Mouse (Mus musculus) frontal cortex, postnatal 14 days (tissue): ENCODE results near the gene Uvrag.

Experiments
- DNase-seq, 2 experiments: peaks; one replicate each; pipeline ENCODE4 v3.0.0; 2022; ENCODE audit warnings: low spot score in 2 of 2

Gene Uvrag

DNA sequence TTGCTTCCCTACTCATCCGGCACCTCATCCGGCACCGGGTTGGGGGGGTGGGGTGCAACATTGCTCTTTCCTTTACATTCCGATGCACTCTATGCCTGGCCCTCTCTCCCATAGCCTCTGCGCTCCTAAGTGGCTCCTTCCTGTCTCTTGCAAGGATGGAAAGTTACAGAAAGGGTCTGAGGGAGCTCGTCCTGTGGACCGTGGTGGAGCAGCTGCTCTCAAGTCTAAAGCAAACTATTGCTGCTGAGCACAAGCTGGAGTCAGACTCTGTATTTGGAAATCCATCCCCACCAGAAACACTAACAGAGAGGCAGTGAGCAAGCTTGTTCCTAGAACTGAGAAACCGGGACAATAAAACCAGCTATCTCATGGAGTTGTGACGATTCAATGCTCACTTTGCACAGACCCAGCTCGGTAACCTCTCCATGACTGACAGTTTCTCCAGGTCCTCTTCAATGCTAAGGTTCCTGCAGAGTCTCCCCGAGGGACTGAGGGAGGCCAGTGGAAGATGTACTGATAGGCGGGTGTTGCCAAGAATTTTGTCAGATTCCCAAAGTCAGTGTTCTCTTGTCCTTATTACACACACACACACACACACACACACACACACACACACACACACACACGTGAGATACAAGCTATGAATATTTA, 975 bp downstream of the Uvrag start:
- DNase-seq = no peak

- DNase-seq = no peak
These were observed 3.4 kb downstream of the Uvrag start for GRCm38 (mm10) chr7:99137541-99137940.

GRCm38 (mm10) chr7:99136789-99137188, 4.2 kb downstream of the Uvrag start:
- DNase-seq = no peak

DNA sequence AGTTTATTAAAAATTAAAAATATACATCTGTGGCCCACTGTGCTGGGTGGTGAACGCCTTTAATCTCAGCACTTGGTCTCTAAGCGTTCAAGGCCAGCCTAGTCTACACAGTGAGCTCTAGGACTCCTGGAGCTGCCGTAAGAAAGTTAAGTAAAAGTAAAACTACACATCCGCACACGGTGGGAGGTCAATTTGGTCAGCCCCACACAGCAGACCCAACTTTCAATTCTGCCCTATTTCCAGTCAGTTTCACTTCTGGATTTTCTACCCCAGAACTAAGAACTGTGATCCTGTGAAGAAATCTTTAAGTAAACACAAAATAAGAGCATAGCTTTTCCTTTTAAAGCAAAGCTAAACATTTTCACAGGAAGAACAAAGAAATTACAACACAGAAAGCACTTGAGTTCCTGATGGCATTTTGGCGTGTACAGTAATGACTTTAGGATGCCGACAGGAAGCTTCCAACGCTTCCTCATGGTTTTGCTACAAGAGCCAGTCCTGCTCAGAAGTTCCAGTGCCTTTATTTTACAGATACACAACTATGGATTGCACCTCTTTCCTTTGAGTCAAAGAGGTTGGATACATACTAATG, 7.0 kb downstream of the Uvrag start:
- DNase-seq = no peak

DNA sequence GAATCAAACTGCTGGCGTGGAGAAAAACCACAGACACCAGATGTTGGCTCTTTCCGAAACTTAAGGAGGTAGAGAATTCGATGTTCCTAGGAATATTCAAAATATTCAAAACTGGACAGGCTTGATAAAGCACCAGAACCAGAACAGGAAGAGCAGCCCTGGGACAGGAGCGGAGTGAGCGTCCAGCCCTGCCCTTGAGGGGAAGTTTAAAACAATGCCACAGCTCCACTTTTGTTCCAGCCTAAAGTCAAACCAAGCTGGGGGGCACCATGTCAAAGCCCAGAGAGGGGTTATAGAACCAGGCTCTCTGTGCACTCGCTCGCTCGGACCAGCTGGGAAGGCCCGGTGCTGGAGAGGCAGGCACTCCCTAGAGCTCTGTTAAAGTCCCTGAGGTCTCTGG, 8.3 kb downstream of the Uvrag start:
- DNase-seq = no peak

GRCm38 (mm10) chr7:99131819-99132353, 9.1 kb downstream of the Uvrag start:
- no peak for DNase-seq

DNA sequence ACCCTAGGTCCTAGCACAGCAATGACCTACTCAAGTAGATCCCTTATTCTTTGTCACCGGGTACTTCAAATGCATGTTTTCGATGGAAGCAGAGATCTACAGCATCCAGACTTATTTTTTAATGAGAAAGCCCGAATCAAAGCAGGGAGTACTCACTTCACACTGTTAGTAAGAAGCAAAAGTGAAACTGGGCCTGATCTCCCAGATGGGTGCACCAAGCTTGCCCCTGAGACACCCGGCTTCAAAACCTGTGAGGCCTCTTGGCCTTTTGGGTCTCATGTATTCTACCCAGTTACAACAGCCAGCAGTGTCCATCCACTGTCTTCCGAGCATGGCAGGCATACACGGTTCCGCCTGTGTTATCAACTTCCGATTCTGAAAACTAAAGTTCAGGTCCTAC, 12.0 kb downstream of the Uvrag start:
- DNase-seq = no peak

GRCm38 (mm10) chr7:99128020-99128950, 12.7 kb downstream of the Uvrag start:
- DNase-seq = no peak

DNA sequence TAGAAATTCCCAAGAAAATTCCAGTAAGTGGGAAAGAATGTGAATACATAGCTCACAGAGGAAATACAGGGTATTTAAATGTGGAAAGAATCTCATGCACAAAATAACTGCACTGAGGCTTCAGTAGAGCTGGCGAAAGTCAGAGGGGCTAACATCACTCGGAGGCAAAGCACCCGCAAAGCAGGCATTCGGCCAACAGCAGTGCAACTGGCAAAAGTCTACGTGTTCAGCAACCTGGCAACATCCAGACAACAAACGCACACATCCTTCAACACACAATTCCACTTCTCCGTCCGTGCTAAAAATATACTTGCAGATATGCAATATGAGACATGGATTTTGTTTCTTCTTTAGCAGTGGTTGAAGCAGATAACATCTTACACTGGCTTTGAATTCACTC, 14.9 kb downstream of the Uvrag start:
- no peak for DNase-seq

DNA sequence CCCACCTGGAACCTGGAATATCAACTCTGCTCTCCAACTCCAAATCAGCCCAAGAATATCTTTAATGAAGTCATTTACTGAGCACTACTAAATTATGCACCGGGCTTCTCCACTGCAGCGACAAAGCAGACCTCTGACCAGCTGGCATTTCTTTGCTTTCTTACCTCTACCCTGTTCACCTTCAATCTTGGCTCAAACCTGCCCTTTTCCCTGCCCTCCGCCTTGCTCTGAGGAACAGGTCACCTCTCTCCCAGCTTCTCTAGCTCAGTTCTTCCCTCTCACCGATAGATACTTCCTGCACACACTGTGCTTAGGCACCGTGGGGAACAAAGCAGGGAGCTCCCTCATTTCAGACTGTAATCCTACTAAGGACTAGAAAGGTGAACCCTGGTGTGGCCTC, 18.3 kb downstream of the Uvrag start:
- DNase-seq = no peak

DNA sequence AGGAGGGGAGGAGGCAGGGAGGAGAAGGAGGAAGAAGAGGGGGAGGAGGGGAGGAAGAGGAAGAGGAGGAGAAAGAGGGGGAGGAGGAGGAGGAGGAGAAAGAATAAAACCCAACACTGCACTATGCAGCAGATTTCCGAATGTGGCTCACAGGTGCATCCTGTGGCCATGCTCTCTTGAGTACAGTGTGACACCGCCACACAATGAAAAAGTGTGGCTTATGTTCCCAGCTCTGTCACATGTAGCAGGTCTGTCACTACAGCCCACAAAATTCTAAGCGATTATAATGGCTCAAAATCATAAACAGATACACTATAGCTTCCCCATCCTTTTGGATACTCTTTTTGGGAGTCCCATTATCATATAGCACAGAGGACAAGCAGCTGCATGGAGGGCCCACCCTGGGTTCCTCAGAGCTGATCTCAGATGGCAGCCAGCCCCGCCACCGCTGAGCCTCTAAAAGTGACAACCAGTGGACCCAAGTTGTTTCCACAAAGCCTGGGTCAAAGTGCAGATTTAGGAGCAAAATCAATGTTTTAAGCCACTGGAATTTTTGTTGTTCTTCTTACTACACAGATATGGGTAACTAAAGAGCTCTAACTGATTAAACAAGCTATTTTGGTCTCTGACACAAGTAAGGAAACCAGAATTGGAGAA, 19.9 kb downstream of the Uvrag start:
- no peak for DNase-seq

DNA sequence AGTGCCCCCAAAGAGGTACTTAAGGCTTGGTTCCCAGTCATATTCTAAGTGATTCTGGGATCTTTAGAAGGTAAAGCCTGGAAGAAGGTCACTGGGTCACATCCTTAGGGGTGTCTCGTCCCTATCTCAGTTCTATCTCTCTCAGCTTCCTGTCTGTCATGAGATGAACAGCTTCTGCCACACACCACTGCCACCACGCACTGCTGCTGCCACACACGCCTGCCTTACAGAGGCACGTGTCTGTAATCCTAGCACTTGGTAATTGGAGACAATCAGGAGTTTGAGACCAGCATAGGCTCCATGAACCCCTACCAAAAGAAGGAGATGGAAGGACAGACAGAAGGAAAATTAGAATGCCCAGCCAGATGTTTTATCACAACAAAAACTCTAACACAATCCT, 20.9 kb downstream of the Uvrag start:
- DNase-seq = no peak

DNA sequence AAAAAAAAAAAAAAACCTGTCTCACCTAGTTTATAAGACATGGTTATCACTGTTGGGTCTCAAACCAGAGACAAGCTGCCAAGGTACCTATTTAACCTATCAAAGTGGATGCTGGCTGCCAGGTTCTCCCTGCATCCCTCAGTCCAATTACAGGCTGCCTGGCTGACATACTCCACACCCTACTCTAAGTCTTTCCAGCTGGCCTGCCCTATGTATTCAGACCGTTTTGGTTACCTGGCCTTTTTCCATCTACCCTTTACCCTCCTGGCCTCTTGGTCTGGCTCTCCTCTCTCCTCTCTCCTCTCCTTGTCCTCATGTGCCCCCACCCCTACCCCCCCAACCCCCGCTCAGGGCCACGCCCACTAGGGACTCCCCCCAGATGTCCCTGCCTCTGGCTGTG, 24.2 kb downstream of the Uvrag start:
- DNase-seq = no peak

DNA sequence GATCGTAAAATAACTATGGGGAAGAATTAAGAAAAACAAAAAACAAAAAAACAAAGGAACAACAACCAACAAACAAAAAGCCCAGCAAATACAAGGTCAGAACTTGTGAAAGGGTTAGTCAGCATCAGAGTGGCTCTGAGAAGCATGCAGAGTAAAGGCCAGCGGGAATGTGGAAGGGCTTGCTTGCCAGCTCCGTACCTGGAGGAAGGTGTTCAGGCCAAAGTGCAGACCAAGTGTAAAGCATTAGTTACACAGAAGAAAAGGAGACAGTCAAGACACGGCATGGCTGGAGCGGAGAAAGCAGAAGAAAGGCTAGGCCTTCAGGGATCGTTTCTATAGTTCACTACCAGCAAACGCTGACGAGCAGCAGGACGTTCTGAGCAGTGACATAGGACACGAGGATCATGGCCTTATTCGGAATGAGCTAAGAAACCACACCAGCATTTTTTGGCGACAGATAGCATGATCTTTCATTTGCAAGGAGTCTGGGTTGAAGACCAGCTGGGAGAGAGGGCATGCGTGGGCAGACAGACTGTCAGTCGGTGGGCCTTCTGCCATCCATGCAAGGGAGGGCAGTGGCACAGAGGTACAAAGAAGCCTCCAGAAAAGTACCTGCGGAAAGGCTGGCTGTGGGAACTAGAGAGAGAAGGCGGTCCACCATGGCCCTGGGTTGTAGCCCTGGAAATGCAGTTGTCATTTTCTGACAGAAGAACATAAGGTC, 26.8 kb downstream of the Uvrag start:
- DNase-seq = no peak

GRCm38 (mm10) chr7:99107566-99107965, 33.4 kb downstream of the Uvrag start:
- DNase-seq = no peak

- DNase-seq = no peak
These were observed 34.1 kb downstream of the Uvrag start for GRCm38 (mm10) chr7:99106714-99107270.

GRCm38 (mm10) chr7:99101767-99102593, 39.0 kb downstream of the Uvrag start:
- no peak for DNase-seq

DNA sequence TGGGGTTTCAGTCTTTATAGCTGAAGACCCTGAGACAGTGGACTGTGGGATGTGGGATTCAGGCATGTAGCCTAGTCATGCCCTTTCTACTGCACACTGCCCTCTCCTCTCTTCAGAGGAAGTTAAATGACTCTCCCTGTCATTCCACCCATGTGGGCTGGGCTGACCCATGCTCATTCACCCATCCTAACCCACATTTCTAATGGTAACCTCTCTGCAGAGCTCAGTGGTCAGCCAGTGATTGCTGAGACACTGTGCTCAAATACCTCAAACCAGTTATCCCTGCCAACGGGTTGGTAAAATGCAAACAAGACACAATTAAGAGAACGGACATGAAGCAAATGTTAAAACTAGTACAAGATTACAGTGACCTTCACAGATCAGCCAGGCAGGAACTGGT, 39.9 kb downstream of the Uvrag start:
- DNase-seq = no peak

- DNase-seq = no peak
These were observed 40.4 kb downstream of the Uvrag start for GRCm38 (mm10) chr7:99100573-99100972.

DNA sequence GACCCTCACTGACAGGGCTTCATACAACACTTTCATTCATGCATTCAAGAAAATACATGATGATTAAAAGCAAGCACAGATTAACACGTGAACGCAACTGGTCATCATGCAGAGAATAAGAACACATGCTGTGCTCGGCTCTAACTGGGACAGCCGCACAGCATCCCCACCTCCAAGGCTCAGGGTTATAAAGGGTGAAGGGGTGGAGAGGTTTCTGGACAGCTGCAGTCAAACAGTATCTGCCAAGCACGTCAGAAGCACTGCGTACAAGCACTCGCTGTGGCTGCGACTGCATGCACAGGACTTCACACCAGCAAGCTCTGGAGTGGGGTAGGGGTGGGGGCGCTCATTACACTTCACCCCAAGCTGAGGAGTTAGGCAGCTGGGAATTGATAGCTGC, 40.9 kb downstream of the Uvrag start:
- DNase-seq = no peak
